Mouse (Mus musculus) bone marrow, adult 2 months (tissue): ENCODE results near the gene Kcnk3.

Experiments used
- CTCF ChIP-seq: fragments of 200-500 bp; IDR thresholded peaks from 2 replicates; pipeline ENCODE4 v1.5.1; 2011; ENCODE audit warnings: low read length, control low read depth; ENCODE audit not compliant: control insufficient read depth, insufficient read depth
- POLR2A ChIP-seq: fragments of 200-500 bp; IDR thresholded peaks from 2 replicates; pipeline ENCODE4 v1.6.1; 2011; ENCODE audit warnings: low read depth, mild to moderate bottlenecking, control low read depth, low read length, borderline replicate concordance; ENCODE audit not compliant: control insufficient read depth

DNA sequence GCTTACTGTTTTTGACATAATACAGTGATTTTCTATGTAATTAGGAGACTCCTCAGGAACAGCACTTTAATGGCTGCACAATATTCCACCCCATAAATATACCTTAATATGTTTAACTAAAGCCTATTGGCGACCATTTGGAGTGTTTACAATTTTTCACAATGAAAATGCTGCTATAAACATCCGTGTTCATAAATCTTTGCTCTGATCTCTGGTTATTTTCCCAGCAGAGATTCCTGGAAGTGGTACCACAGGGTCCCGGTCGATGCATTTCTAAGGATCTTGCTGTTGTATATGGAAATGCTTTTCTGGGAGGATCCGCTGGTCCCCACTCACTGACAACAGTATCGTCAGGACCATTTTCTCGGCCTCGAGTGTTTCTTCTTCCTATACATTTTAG is 25.3 kb downstream of the Kcnk3 start:
- TF ChIP-seq CTCF (no peak), POLR2A (no peak)
